Mouse (Mus musculus): ENCODE measurements around the gene Cdc42ep1. TPM values are rescaled to one million over a fixed set of nuclear protein-coding genes. Genes with fewer than 3 reads are reported as not detected.

Cdc42ep1 gene
- polyA plus RNA-seq, 1 experiment from 2014 or later = 44.0 TPM

- no peak for ATAC-seq
- peak overlapping the region; percentile 48; the same call in 1 of the 2 replicates for H3K27ac ChIP-seq
- H3K4me2 ChIP-seq (replicated peaks) = no peak overlapping the region
- H3K4me1 ChIP-seq (replicated peaks) = peaks cover 67% of the 10 kb centered on the region
- no peak overlapping the region for H3K9ac ChIP-seq
- H3K9me3 ChIP-seq = no peaks in the 10 kb centered on the region
- H3K27me3 ChIP-seq (replicated peaks) = no peaks in the 10 kb centered on the region
- H3K36me3 ChIP-seq = peaks cover 15% of the 10 kb centered on the region; the same call in 1 of the 2 replicates
- no peak overlapping the region for H3K4me3 ChIP-seq (replicated peaks)
- 77% methylated on average over 3 of the region's 3 CpGs for WGBS
Observed at GRCm38 (mm10) chr15:78896149-78896548, 53.7 kb downstream of the Cdc42ep1 start.

DNA sequence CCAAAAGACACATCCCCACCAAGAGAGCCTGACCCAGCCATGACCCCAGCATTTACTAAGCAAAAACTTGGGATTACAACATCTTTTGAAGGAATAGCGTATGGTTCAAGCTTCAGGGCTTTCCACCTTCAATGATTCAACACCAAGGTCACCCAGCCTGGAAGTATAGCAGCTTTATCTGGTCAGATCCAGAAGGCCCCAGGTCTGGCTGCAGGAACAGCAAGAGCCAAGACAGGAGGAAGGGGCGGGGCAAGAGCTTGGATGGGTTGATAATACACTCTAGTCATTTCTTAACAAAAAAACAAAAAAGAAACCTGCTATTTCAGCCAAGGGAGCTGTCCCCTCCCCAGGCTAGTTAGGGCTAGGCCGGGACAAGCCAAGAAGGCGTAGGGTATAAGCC, 55.1 kb downstream of the Cdc42ep1 start:
- H3K4me1 ChIP-seq (replicated peaks) = peaks cover 66% of the 10 kb centered on the region
- H3K4me2 ChIP-seq (replicated peaks) = no peak overlapping the region
- peak overlapping the region; percentile 68; the same call in 1 of the 2 replicates for H3K27ac ChIP-seq
- no peak overlapping the region for H3K4me3 ChIP-seq (replicated peaks)
- H3K27me3 ChIP-seq (replicated peaks) = no peaks in the 10 kb centered on the region
- ATAC-seq = no peak
- H3K36me3 ChIP-seq = peaks cover 7% of the 10 kb centered on the region; the same call in 1 of the 2 replicates
- WGBS = 90% methylated on average over 4 of the region's 4 CpGs
- H3K9ac ChIP-seq = no peak overlapping the region
- no peaks in the 10 kb centered on the region for H3K9me3 ChIP-seq

DNA sequence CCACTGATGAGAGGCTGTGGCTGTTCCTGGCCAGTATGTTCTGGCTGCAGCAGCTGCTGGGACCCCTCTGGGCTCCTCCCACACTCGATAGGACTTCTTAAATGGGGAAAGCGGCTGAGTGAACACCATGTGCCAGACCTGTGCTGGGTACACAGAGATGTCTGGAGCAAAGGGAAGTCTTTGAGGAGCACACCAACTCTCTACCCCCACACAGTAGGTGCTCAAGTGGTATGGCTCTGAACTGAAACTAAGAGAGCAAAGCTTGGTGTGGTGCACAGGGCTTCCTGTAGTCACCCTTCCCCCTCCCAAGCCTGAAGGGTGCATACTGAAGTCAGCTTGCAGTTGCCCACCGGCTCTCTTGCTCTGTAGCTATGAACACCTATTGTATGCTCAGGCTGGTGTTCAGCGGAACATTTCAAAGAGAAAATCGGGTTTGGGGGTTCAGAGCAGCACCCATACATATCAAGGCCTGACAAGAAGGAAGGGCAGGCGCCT, 56.1 kb downstream of the Cdc42ep1 start:
- H3K4me2 ChIP-seq (replicated peaks) = peak overlapping the region; percentile 91
- H3K36me3 ChIP-seq = peaks cover 8% of the 10 kb centered on the region; the same call in 1 of the 2 replicates
- 0 out of 2 replicates have a peak overlapping the region, but pooled peaks have one; percentile 82 for H3K9ac ChIP-seq
- peak overlapping the region; percentile 66; the same call in 1 of the 2 replicates for H3K4me3 ChIP-seq (replicated peaks)
- no peak for ATAC-seq
- no peaks in the 10 kb centered on the region for H3K9me3 ChIP-seq
- H3K27ac ChIP-seq = peak overlapping the region; percentile 68
- H3K27me3 ChIP-seq (replicated peaks) = no peaks in the 10 kb centered on the region
- H3K4me1 ChIP-seq (replicated peaks) = peaks cover 69% of the 10 kb centered on the region
- 59% methylated on average over 6 of the region's 6 CpGs for WGBS

GRCm38 (mm10) chr15:78899409-78899739, 57.0 kb downstream of the Cdc42ep1 start, which contains the start of gene Gm49510:
Gene Gm49510 (plus strand): TSS chr15:78899667.
- peak within 1 kb of the TSS; percentile 78 for H3K27ac ChIP-seq
- H3K9ac ChIP-seq = peak within 1 kb of the TSS; percentile 82
- no peaks in the 10 kb centered on the region for H3K9me3 ChIP-seq
- H3K4me3 ChIP-seq (replicated peaks) = peak within 1 kb of the TSS; percentile 66
- peak within 1 kb of the TSS; percentile 91 for H3K4me2 ChIP-seq (replicated peaks)
- no peaks in the 10 kb centered on the region for H3K27me3 ChIP-seq (replicated peaks)
- WGBS = 2% methylated on average over 20 of the region's 20 CpGs
- no peak for ATAC-seq
- H3K36me3 ChIP-seq = peaks cover 12% of the 10 kb centered on the region
- H3K4me1 ChIP-seq (replicated peaks) = peaks cover 61% of the 10 kb centered on the region

GRCm38 (mm10) chr15:78899740-78900584, 57.5 kb downstream of the Cdc42ep1 start, which contains the start of gene Sh3bp1:
Gene Sh3bp1 (plus strand): TSS chr15:78899768.
- Histone ChIP-seq H3K9ac (peak within 1 kb of the TSS; percentile 82), H3K36me3 (peaks cover 17% of the 10 kb centered on the region), H3K4me1 (replicated peaks) (peaks cover 55% of the 10 kb centered on the region), H3K4me2 (replicated peaks) (peak within 1 kb of the TSS; percentile 91), H3K27ac (peak within 1 kb of the TSS; percentile 78), H3K4me3 (replicated peaks) (peak within 1 kb of the TSS; percentile 66), H3K9me3 (no peaks in the 10 kb centered on the region), H3K27me3 (replicated peaks) (no peaks in the 10 kb centered on the region)
- peak; percentile 66 for ATAC-seq
- WGBS = under 1% methylated on average over 47 of the region's 47 CpGs

Other genes starting within 250 kb of the Cdc42ep1 start
- 8.0 and 8.2 TPM in 2 replicates for gene Cyth4, start 245.6 kb upstream of the Cdc42ep1 start, polyA plus RNA-seq (2015; fragmentation: Nextera tagmentation; extraction: Ambion mirVana)
- 0.08 and 0.29 TPM in 2 replicates for gene Elfn2, start 123.9 kb upstream of the Cdc42ep1 start, polyA plus RNA-seq (2015; fragmentation: Nextera tagmentation; extraction: Ambion mirVana)
- 19.7 and 20.4 TPM in 2 replicates for gene Mfng, start 69.1 kb upstream of the Cdc42ep1 start, polyA plus RNA-seq (2015; fragmentation: Nextera tagmentation; extraction: Ambion mirVana)
- 6.9 and 7.3 TPM in 2 replicates for gene Card10, start 39.6 kb upstream of the Cdc42ep1 start, polyA plus RNA-seq (2015; fragmentation: Nextera tagmentation; extraction: Ambion mirVana)
- 1,110 and 1,149 TPM in 2 replicates for gene Lgals2, start 12.9 kb downstream of the Cdc42ep1 start, polyA plus RNA-seq (2015; fragmentation: Nextera tagmentation; extraction: Ambion mirVana)
- 47.6 and 51.7 TPM in 2 replicates for gene Gga1, start 34.6 kb downstream of the Cdc42ep1 start, polyA plus RNA-seq (2015; fragmentation: Nextera tagmentation; extraction: Ambion mirVana)
- gene Gm49510, start 57.0 kb downstream of the Cdc42ep1 start, polyA plus RNA-seq (2015; fragmentation: Nextera tagmentation; extraction: Ambion mirVana) = 0.23 and 0.42 TPM in 2 replicates
- gene Sh3bp1, start 57.1 kb downstream of the Cdc42ep1 start, polyA plus RNA-seq (2015; fragmentation: Nextera tagmentation; extraction: Ambion mirVana) = 21.6 and 26.8 TPM in 2 replicates
- 11.0 TPM in 2 replicates for gene Pdxp, start 71.3 kb downstream of the Cdc42ep1 start, polyA plus RNA-seq (2015; fragmentation: Nextera tagmentation; extraction: Ambion mirVana)
- gene Lgals1, start 84.1 kb downstream of the Cdc42ep1 start, polyA plus RNA-seq (2015; fragmentation: Nextera tagmentation; extraction: Ambion mirVana) = 996 and 1,059 TPM in 2 replicates
- gene Nol12, start 92.3 kb downstream of the Cdc42ep1 start, polyA plus RNA-seq (2015; fragmentation: Nextera tagmentation; extraction: Ambion mirVana) = 41.4 and 42.3 TPM in 2 replicates
- 51.5 and 53.1 TPM in 2 replicates for gene Triobp, start 105.1 kb downstream of the Cdc42ep1 start, polyA plus RNA-seq (2015; fragmentation: Nextera tagmentation; extraction: Ambion mirVana)
- gene H1f0, start 185.8 kb downstream of the Cdc42ep1 start, polyA plus RNA-seq (2015; fragmentation: Nextera tagmentation; extraction: Ambion mirVana) = 441 and 523 TPM in 2 replicates
- 1.6 and 1.8 TPM in 2 replicates for gene Galr3, start 199.3 kb downstream of the Cdc42ep1 start, polyA plus RNA-seq (2015; fragmentation: Nextera tagmentation; extraction: Ambion mirVana)
- 53.5 and 56.2 TPM in 2 replicates for gene Ankrd54, start 220.3 kb downstream of the Cdc42ep1 start, polyA plus RNA-seq (2015; fragmentation: Nextera tagmentation; extraction: Ambion mirVana)
- gene Eif3l, start 232.6 kb downstream of the Cdc42ep1 start, polyA plus RNA-seq (2015; fragmentation: Nextera tagmentation; extraction: Ambion mirVana) = 229 and 241 TPM in 2 replicates

All from intestine, embryonic 15.5 days (tissue).